Mouse (Mus musculus): ENCODE measurements around the gene Sbf2.

Gene Sbf2

DNA sequence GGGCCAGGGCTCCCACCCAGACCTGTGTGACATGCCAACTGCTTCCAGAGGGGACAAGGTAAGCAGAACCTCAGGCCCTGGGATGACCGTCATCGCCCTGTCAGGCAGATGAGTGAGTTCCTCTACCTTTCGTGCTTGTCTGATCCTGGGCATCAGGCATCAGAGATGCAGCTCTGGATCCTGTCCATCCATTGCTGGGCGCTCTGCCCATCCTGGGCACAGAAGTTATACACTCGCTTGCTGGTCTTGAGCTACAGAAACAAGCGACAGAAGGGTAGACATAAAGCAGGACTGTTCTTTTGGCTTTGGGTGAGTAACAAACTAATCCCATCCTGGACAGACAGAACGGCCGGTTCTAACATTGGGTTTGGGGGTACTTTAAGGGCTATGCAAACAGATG is 305.5 kb downstream of the Sbf2 start:
- DNase-seq (ENCODE audit: low read depth, low spot score), result no peak

DNA sequence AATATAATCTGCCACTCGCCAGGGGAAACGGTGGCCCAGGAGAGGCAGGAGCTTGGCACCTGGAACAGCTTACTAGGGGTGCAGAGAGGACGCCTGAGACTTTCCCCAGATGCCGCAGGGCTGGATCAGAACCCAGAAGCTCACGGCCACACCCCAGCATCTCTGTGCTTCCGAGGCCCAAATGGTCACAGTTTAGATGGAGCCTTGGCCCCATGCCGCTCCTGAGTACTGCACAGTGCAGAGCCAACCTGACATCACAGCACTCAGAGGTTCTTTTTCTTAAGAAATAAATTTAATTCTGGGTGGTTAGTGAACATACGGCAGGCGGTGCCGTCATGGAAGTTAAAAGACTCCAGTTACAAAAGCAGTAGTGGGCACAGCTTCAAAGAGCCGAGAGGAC is 307.0 kb downstream of the Sbf2 start:
- no peak for DNase-seq (ENCODE audit: low read depth, low spot score)

DNA sequence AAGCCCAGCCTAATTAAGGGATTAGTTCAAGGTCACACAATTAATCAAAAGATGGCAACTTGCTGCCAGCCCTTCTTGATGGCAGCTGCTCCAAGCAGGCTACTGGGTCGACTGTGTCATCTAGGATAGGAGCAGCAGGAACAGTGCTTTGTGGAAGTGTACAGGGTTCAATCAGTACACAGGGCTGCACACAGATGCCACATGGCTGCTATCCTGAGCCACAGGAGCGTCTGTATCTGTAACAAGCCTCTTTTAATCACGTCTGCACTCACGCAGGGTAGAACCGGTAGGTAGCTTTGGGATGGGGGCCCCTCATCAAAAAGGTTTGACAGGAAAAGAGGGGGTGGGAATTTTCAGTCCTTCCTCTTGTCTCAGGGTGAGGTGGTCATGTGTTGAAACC is 308.4 kb downstream of the Sbf2 start:
- no peak for DNase-seq (ENCODE audit: low read depth, low spot score)

DNA sequence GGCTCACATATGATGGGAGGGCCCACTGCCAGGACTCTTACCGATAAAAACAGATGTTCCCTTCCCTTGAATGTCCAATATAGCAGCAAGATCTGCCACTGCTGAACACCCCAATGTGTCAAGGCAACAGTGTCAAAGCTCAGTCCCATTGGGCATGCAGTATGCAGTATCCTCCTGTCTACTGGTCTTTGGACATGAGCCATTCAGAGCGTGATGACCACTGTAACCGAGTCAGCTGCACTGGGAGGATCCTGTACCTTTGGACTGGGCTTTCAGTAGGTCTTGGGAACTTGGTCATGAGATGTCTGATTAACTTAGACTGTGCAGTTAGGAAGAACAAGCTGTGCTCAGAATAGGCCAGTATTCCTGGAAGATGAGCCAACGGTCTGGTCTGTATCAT is 309.2 kb downstream of the Sbf2 start:
- no peak for DNase-seq (ENCODE audit: low read depth, low spot score)

DNA sequence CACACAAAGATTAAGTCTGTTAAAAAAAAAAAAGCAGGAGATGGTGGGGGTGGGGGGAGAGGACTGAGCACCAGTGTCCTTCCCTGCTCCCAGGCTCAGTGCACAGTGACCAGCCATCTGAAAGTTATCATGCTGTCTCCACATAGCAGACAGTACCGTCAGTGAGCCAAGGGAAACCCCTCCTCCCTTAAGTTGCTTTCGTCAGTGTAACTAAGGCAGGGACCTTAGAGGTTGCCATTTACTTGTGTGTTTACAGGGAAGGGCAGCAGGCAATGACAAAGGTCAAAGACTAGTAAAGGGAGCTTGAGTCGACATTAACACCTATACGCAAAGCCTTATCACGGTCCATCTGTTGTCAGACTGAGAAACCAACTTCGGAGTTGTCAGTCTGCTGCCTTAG is 311.8 kb downstream of the Sbf2 start:
- no peak for DNase-seq (ENCODE audit: low read depth, low spot score)

DNA sequence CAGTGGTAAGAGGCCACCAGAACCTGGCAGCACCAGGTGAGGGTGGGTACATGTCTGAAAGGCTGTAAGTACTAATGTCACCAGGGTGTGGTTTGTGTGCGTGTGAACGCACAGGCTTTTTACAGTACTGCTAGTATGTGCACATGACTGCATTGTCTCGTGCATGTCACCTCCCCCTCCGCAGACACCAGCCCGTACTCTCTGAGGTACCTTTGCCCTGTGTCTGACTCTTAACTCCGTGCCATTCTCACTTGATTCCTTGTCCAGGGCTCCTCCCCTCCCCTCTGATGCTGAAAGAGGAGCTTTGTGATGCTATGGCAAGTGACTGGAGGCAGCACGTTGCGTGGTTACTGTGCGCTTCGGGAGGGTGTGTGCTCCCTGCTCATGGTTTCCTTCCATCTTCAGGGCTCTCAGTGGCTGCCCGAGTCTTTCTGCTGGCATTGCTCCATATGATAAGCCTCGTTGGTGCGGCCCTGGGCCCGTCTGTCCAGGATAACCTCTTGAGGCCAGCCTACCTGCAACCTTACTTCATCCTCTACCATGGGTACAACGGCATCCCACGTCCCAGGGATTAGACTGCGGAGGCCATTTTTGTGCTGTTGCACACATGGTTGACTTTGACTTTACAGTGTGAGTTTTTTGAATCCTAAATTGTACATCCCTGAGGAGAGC is 315.8 kb downstream of the Sbf2 start:
- DNase-seq (ENCODE audit: low read depth, low spot score), result no peak

DNA sequence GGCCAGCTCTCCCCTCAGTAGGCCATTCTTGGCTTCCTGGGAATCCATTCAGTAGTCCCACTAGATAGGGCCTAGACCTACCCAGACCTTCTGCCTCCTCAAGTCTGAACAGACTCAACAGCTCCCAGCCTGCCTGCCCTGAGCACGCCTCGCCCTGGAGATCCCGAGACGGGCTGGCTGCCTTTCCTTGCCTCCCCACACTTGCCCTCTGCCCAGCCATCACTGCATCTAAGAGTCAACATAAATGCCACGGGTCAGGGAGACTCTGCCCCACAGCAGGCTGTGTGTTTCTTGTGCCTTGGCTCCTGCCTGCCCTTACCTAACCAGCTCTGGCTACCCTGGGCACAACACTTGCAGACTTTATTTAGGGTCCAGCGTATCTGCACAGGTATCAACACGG is 316.6 kb downstream of the Sbf2 start:
- DNase-seq (ENCODE audit: low read depth, low spot score), result no peak

DNA sequence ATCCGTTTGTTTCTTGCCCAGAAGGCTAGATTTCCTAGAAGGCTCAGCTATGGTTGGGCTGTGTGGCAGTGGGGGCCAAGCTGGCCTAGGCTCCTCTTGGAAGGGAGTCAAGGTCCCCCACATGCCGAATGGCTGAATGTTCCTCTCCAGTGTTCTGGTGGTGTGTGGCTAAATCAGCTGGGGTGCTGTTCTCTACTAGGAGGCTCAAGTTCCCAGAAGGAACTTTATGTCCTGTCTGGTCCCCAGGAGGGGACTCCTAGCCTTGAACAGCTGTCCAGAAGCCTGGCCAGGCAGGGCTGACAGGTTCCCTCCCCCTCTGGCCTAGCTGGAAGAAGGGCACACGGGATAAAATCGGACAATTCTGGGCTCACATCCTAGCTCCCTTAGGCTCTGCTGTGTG is 317.1 kb downstream of the Sbf2 start:
- no peak for DNase-seq (ENCODE audit: low read depth, low spot score)

DNA sequence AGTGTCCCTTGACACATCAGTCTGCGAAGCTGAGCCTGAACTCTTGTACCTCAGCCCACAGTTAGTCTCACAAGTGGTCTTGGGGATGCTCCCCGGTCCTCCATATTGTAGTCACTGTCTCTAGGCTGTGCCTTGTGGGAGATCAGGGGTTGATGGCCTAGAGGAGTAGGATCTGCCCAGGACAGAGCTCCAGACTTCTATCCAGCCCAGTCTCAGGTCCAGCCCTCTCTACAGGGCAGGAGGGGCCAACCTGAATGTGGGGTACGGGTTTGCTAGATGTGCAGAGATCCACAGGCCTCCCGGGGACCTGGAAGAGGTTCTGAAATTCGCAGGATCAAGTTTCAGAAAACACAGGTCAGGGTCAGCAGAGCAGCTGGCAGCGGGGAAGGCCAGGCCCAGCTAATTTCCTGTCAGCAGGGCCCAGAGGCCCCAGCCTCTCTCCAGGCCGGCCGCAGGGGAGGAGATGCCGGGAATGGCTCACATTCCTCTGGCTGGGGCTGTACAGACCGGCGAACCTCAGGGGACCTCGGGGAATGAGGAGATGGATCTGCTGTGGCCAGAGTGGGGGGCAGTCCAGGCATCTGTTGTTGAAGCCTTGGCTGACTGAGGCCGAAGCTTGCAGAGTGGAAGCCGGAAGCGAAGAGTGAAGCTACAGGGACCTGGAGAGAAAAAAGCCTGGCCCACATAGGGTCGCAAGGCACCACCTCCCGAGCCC is 317.7 kb downstream of the Sbf2 start:
- DNase-seq (ENCODE audit: low read depth, low spot score), result peak; percentile 89

DNA sequence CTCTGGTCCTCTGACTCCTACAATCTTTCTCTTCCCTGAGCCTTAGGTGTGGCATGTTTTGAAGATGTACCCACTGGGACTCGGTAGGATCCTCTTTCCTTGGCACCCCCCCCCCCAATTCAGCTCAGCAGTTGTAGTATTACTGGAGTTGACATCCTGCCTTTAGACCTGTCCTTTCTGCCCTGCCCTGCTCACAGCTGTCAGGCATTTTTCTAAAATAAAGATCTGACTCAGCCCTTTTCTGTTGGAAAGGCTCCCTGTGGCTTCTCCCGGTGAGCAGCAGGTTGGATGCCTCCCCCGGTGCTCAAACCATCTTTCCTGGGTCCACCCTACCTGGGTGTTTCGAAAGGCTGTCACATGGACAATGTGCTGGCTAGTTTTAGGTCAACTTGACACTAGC is 325.1 kb downstream of the Sbf2 start:
- no peak for DNase-seq (ENCODE audit: low read depth, low spot score)

DNA sequence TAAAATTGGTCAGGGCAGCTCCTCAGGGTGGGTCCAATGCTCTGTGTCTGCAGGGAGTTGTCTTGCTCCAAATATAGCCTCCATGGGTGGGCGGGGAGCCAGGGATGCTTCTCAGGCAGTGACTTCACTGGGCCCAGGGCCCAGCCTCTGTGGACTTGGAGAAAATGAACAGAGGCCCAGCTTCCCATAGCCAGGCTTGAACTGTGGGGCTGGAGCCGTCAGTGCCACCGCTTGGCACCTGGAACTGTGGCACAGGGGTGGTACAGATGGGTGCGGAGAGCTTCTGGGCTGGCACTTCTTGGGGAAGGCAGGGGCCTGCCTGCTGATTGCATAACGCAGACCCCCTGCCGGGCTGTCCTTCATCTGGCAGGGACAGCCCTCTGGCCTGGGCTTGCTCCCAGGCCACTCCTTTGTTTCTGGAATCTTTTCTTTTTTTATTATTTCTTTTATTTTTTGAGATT is 326.0 kb downstream of the Sbf2 start:
- DNase-seq (ENCODE audit: low read depth, low spot score), result no peak

DNA sequence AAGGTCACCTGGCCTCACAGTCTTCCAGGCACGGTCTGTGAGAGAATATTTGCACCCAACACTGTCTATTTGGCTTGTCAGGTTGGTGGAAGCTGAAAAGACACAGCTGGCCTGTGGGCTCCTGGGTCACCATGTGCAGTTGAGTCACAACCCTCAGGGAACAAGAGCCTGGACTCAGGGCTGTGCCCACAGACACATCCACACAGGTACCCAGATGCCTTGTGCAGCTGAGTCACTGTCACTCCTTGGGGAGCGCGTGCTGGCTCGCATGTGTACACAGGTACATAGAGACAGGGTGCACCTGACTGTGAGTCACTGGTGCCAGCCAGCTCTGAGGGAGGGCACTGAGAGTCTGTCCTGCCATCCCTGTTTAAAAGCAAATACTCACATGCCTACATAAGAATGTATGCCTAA is 326.5 kb downstream of the Sbf2 start:
- DNase-seq (ENCODE audit: low read depth, low spot score), result no peak

DNA sequence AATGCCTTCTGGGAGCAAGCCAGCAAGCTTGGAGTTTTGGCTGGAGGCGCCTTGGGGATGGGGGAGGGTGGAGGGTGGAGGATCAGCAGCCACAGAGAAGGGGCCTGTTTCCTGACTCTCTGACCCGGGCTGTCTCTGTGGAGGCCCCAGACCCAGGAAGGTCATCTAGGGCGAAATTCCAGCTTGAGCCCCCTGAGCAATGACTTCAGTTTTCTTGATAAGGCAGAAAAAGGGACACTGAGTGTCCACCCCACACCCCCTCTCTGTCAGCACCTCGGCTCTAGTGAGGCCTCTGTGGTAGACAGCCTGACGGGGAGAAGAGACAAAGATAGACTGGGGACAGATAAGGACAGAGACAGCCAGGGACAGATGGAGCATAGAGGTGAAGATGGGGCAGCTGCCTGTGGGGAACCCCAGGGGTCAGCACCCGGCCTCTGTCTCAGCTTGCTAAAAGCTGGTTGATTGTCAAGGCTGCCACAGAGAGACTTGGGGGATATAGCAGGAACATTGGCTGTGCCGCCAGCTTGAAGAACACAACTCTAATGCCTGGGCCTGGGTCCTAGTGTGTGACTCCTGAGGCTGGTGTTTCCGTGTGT is 327.1 kb downstream of the Sbf2 start:
- no peak for DNase-seq (ENCODE audit: low read depth, low spot score)

DNA sequence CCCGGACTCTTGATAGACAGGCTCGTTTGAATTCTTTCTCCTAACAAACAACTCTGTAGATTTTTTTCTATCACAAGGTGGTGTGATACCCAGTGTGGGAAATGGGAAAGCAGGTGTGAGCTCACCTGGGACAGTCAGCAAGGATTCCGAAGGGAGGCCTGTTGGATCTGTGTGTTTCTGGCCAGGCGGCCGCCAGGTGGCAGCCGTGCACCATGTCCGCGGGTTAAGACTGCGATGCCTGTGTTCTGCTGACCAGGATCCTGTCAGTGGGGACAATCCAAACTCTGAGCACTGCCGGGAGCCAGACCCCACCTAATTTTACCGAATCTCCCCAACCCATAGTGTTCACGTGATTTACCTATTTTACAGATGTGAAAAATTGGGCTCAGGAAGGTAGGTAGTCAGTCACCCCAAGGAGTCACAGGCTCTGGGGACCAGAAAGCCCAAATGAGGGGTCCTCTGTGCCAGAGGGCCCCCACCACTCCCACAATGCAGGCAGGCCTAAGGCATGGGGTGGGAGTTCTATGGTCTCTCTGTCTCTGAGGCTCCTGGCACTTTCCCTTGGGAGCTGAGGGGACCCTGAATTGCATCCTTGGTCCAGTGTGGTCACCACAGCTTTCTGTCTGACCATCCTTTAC is 327.8 kb downstream of the Sbf2 start:
- DNase-seq (ENCODE audit: low read depth, low spot score), result peak; percentile 82

DNA sequence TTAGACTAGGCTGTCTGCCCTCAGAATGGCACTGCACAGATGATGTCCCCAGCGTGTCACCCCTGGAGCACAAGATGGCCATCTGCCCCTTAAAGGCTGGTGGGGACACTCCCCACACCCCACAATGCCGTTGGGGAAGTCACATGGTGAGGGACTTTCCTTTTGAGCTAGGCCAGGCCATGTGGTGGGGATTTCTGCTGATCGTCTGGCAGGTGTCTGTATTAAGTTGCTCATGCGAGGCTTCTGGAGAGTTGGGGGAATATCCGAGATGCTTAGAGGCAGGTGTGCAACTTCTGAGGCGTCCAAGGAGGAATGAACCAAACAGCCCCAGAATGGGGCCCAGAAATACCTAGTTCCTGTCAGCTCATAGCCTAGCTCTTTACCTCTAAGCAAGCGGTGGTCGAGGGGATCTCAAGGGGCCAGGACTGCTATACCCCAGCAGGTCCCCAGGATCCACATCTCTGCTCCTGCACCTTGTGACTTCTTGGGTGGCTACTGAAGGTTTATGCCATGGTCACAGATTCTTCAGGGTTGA is 328.5 kb downstream of the Sbf2 start:
- DNase-seq (ENCODE audit: low read depth, low spot score), result no peak

DNA sequence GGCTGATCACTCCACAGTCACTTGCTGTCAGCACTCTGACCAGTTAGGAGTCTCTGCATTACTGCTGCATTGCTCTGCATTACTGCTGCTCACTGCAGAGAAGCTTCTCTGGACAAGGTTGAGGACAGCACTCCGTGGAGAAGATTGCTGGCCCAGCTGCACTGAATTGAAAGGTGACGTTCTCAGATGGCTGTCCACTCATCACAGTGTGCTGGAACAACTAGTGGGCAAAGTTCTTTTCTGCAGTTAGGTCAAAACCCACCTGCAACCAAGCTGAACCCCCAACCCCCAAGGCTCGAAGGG is 328.9 kb downstream of the Sbf2 start:
- DNase-seq (ENCODE audit: low read depth, low spot score), result no peak

DNA sequence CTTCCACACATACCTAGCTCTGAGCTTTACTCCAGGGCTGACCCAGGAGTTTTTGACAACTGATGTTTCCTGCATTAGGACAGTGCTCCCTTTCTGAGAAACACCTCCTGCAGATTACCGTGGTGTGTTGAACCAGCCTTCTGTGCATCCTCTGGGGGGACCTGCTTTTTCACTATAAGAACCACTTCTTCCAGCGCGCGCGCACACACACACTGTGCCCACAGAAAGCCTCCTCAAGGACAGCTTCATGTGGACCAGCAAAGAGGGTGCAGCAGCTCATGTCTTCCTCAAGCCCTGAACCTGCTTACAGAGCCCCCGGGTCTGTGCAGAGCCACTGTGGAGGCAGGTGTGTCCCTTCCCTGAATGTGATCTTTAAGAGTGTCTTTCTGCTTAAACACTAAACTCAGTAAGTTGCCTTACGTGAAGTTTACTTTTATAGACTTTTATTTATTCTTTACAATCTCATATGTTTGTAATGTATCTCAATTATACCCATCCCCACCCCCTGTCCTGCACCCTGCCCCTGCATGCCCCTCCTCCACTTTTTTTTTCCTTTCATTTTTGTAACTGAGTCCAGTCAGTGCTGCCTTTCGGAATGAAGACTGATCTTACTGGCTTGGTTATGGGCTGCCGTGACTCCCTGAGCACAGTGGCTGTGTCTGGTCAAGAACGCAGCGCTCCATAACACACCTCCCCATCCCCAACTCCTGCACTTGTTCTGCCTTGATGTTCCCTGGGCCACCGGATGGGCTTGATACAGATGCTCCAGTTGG is 329.5 kb downstream of the Sbf2 start:
- DNase-seq (ENCODE audit: low read depth, low spot score), result no peak

DNA sequence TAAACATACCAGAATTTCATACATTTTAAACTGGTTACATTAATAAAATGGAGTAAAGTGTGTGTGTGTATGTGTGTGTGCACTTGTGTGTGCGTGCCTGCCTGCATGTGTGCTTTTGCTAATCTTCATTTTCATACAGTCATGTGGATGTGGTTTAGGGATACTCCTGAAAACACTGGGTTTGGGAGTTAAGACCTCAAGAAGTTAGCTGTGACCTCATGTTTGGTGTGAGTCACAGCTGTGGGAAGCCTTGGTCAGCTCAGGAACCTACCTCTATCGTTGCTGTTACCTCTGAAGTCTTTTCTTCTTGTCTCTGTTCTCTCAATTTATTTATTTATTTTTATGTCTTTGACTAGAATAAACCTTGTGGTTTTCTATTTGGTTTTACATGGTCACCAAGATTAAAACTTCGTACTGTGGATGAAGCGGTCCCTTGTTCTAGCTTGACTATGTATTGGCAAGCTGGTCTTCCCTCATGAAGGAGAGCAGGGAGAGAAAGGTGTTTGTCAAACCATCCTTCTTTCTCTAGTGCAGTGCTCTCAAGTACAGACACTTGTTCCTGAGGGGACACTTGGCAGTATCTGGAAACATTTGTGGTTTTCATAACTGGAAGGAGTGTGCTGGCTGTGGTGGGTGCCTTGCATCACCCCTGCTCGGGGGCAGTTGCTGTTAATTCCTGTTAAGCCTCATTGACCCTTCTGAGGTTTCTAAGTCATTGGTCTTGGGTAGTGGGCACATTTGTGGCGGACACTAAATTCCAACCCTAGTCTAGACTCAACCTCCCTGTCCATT is 331.0 kb downstream of the Sbf2 start:
- DNase-seq (ENCODE audit: low read depth, low spot score), result no peak

DNA sequence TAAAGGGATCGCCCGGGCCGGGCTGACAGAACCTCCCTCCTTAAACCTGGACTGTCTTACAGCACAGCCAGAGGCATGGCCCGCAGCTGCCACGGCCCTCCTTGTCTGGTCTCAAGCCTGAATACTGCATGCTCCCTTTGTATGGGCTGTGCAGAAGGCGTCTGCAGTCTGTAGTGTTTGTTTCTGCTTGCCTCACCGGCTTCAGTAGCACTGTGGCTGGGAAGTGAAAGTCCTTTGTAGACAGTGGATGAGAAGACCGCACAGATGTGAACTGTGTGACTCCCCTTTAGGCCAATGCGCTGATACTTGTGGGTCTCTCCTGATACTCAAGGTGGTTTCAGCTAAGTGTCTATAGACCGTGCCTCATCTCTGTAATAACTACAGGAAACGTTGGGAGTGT is 331.9 kb downstream of the Sbf2 start:
- DNase-seq (ENCODE audit: low read depth, low spot score), result no peak

DNA sequence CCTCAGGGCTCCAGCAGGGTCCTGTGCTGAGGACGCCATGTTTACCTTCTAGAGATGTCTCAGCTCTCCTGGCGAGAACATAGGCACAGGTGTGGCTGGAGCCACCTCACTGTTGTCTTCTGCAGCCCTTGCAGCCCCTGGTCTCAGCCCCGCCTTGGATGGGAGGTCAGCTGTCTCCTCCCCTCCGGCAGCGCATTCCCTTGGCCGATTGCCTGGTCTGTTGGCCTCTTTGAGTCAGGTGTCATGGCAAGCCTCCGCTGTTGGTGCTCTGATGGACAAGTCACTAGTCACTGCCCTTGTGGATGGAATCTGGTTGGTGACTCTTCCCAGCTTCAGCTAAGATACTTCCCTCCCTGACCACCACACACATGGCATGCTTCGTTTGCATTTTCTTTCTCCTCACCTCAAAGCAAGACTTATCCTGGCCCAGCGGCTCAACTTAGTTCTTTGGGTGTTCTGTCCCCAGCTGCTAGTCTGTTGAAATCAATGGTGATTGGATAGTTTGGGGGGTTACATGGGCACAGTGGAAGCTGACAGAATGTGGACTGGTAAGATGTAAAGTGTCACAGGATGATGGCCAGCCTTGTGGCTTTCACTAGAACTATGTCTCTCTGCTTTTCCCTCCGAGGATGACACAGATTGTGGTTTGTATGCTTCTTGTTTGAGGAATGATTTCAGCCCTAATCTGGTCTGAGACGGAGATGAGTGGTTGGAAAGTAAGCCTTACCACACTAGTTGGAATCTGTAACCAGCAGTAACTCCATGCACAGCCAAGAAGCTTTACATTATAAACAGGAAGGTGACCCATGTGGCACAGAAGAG is 333.1 kb downstream of the Sbf2 start:
- no peak for DNase-seq (ENCODE audit: low read depth, low spot score)
